Mouse (Mus musculus): ENCODE measurements around the gene Zmynd8.

DNA sequence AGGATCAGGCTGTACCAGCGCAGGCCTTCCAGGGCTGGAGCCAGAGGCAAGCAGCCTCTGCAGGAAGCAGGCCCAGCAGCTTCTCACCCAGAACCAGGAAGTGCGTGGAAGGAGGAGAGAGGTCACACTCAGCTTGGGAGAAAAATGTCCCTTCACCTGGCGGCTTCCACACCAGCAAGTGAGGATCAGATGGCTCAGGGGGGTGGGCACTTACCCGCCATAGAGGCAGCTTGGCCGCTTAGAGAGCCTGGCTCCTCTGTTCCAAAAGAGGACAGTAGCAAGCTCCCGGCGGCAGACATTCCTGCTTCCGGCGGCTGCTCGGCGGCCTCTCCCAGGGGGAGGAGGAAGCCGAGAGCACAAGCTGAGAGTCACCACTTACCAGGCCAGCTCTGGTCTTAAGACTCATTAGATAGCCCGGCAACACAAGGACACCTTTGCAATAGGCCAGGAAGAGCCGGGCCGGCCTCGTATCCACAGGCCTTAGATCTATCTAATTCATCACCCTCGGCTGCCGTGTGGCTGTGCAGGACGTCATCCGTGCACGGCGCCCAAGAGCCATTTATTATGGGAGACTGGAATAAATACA is 40.9 kb downstream of the Zmynd8 start:
- no peak for TF ChIP-seq TAL1 (IDR thresholded peaks at IDR 0.05; ENCODE audit: low read length)
- no peak for TF ChIP-seq GATA1 (IDR thresholded peaks at IDR 0.05; ENCODE audit: low read length)
